Mouse (Mus musculus) ES-Bruce4 (cell line): ENCODE data around the gene Smc2.

ENCODE experiments used
- CTCF ChIP-seq: IDR thresholded peaks from one replicate; pipeline ENCODE4 v1.8.1; 2011; ENCODE audit warnings: low read depth, low read length
- POLR2A ChIP-seq: IDR thresholded peaks from one replicate; pipeline ENCODE4 v1.8.1; 2011; ENCODE audit warnings: low read length; ENCODE audit not compliant: insufficient read depth

- TF ChIP-seq CTCF, result peak; percentile 46
- no peak for TF ChIP-seq POLR2A
These were observed 20.7 kb downstream of the Smc2 start for GRCm38 (mm10) chr4:52459726-52460125.
